Mouse (Mus musculus) MEL (cell line): ENCODE measurements around the gene Sept9.

Experiments used
- CHD2 ChIP-seq: IDR thresholded peaks from 2 replicates; pipeline ENCODE4 v1.6.1; 2011; ENCODE audit warnings: low read length, improper control_type of control experiment
- CTCF ChIP-seq, 3 experiments: IDR thresholded peaks in 2 of 3; conservative IDR thresholded peaks in 1 of 3; 2 replicates each; pipeline ENCODE4 v1.5.1; 2011 to 2012; ENCODE audit warnings: low read length in 3 of 3, low read depth in 2 of 3, mild to moderate bottlenecking in 2 of 3, improper control_type of control experiment in 1 of 3, inconsistent platforms in 1 of 3, mixed read lengths in 1 of 3, moderate library complexity in 1 of 3; ENCODE audit not compliant: control insufficient read depth in 1 of 3, insufficient read depth in 1 of 3, poor library complexity in 1 of 3, severe bottlenecking in 1 of 3
- E2F4 ChIP-seq: IDR thresholded peaks from 2 replicates; pipeline ENCODE4 v1.6.1; 2011; ENCODE audit warnings: low read depth, low read length, improper control_type of control experiment, borderline replicate concordance
- ETS1 ChIP-seq: IDR thresholded peaks from 2 replicates; pipeline ENCODE4 v1.6.1; 2012; ENCODE audit warnings: low read depth, mild to moderate bottlenecking, inconsistent platforms, low read length, improper control_type of control experiment, moderate library complexity
- GATA1 ChIP-seq: IDR thresholded peaks from 2 replicates; pipeline ENCODE4 v1.6.1; 2011; ENCODE audit warnings: low read depth, low read length, improper control_type of control experiment
- HCFC1 ChIP-seq: IDR thresholded peaks from 2 replicates; pipeline ENCODE4 v1.6.1; 2012; ENCODE audit warnings: low read depth, mild to moderate bottlenecking, inconsistent platforms, low read length, improper control_type of control experiment, moderate library complexity
- MAX ChIP-seq: IDR thresholded peaks from 2 replicates; pipeline ENCODE4 v1.6.1; 2011; ENCODE audit warnings: low read length, improper control_type of control experiment
- POLR2A ChIP-seq, 2 experiments: IDR thresholded peaks; 2 replicates each; pipeline ENCODE4 v1.6.1; 2011 to 2012; ENCODE audit warnings: low read length in 2 of 2, mild to moderate bottlenecking in 2 of 2, control low read depth in 1 of 2, improper control_type of control experiment in 1 of 2, low read depth in 1 of 2, moderate library complexity in 1 of 2; ENCODE audit not compliant: control insufficient read depth in 1 of 2, insufficient read depth in 1 of 2, poor library complexity in 1 of 2
- RCOR1 ChIP-seq: IDR thresholded peaks from 2 replicates; pipeline ENCODE4 v1.6.1; 2012; ENCODE audit warnings: low read depth, mild to moderate bottlenecking, inconsistent platforms, low read length, improper control_type of control experiment
- TCF12 ChIP-seq: IDR thresholded peaks from 2 replicates; pipeline ENCODE4 v1.6.1; 2014; ENCODE audit warnings: low read depth, mild to moderate bottlenecking, inconsistent platforms, low read length, improper control_type of control experiment, moderate library complexity
- UBTF ChIP-seq: IDR thresholded peaks from 2 replicates; pipeline ENCODE4 v1.6.1; 2012; ENCODE audit warnings: low read depth, mild to moderate bottlenecking, inconsistent platforms, low read length, improper control_type of control experiment, moderate library complexity, borderline replicate concordance; ENCODE audit not compliant: insufficient read depth

DNA sequence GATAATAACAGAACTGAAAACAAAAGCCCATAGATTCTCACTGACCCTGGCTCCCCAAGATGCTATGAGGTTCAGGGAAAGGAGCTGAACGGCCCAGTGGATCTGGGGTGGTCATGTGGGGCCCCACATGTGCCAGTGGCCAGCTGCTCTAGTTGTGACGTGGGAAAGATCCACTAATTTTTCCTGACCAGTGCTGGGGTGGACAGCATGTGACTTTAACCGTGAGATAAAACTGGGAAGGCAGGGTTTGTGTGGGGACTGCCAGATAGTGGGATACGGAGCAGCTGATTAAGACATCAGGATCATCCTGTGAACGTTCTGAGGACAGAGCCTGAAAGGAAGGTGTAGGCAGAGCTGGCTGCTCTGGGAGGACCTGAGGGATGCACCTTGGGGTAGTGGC lies 48.1 kb downstream of the Sept9 start:
- TF ChIP-seq GATA1: no peak
- no peak for TF ChIP-seq UBTF
- no peak for TF ChIP-seq POLR2A (IDR thresholded peaks at IDR 0.05; ENCODE audit: control insufficient read depth in 1 of 2, insufficient read depth in 1 of 2, low read depth in 1 of 2, low read length in 2 of 2, poor library complexity in 1 of 2)
- TF ChIP-seq TCF12: no peak
- no peak for TF ChIP-seq MAX
- no peak for TF ChIP-seq E2F4
- TF ChIP-seq ETS1: no peak
- TF ChIP-seq HCFC1: no peak
- TF ChIP-seq CTCF (IDR thresholded peaks at IDR 0.05 in 2 of 3, conservative IDR thresholded peaks at IDR 0.05 in 1 of 3; ENCODE audit: control insufficient read depth in 1 of 3, insufficient read depth in 1 of 3, low read depth in 2 of 3, low read length in 3 of 3, poor library complexity in 1 of 3, severe bottlenecking in 1 of 3): no peak
- no peak for TF ChIP-seq RCOR1
- TF ChIP-seq CHD2: no peak
